Mouse (Mus musculus) heart, adult 8-10 months (tissue): Measurements from ENCODE around the gene Cx3cr1. TPM values are rescaled to one million over a fixed set of nuclear protein-coding genes. Genes with fewer than 3 reads are reported as not detected.

Experiments used
- DNase-seq: peaks from one replicate; pipeline ENCODE4 v3.0.0; 2022; ENCODE audit warnings: low spot score
- total RNA-seq, 4 experiments: library from RNA; stranded (reverse); gene quantifications; 2 replicates each; pipeline ENCODE4 v1.2.4; 2022

The Cx3cr1 gene
- total RNA-seq, 4 experiments from 2014 or later, result 0.89 to 1.3 (median 1.1) TPM

DNA sequence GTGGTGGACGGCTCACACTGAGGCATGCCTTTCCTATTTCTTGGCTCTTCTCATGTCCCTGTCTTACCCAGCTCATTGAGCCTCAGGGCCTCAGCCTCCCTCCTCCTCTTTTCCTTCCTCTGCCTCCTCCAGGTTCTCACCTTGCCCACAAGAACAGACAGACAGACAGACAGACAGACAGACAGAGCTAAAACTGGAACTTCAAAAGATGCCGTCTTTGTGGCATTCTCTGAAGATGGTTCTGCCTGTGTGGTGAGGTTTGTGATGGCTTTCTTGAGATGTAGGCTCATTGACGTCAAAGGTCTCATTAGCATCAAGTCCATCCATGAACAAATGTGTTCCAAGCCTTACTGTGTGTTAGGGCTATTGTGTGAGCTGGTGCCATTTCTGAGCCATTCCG lies 13.0 kb upstream of the Cx3cr1 start:
- DNase-seq, result no peak

- DNase-seq, result no peak
These were observed 12.3 kb upstream of the Cx3cr1 start for GRCm38 (mm10) chr9:120081967-120082366.

DNA sequence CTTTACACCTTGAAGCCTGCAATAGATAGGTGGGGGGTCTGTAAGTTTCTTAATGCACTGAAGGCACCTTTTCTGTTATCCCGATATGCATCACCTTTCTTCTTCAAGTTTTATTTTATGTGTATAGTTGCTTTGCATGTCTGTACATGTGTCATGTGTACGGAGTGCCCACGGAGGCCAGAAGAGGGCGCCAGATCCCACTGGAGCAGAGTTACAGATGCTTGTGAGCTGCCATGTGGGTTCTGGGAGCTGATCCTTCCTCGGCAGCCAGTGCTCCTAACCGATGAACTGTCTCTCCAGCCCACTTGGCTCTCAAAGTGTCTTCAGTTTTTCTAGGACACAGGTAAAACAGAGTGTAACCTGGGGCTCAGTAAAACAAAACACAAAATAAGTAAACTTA lies 11.6 kb upstream of the Cx3cr1 start:
- no peak for DNase-seq

DNA sequence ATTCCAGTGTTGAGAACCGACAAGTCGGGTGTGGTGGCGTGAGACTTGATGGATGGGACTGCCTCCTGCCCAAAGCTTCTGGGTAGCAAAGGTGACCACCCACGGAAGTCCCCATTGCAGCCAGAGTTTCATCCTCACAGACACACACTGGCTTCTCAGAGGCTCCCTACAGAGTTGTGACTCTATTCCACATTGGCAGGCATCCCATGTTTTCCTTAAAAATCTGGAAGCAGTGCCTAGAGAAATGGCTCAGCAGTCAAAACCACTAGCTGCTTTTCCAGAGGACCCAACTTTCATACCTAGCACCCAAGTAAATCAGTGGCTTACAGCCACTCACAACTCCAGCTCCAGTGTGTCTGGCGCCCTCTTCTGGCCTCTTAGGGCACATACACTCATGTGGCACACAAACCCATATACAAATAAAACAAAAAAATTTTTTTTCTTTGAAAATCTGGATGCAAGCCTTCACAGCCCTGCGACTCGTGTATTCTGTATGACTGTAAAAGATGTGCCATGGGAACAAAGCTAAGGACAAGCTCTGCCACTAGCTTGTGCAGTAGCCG lies 10.9 kb upstream of the Cx3cr1 start:
- no peak for DNase-seq

DNA sequence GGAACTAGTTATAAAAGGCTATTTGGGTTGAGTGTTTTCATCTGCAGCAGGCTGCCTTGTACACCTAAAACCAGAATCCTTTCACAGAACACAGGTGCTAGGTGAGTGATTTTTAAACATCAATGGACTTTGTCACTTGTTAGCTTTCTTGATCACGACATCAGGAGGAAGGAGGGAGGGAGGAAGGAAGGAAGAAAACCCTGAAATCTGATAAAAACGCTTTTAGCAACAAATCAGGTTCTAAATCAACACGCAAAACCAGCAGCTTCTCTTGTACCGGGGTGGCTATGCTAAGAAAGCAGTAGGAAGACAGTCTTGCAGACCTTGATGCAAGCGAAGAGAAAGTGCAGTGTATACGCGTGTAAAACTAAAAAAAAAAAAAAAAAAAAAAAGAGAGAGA lies 10.2 kb upstream of the Cx3cr1 start:
- DNase-seq, result no peak

- no peak for DNase-seq
These were observed 8.6 kb upstream of the Cx3cr1 start for GRCm38 (mm10) chr9:120078241-120078640.

DNA sequence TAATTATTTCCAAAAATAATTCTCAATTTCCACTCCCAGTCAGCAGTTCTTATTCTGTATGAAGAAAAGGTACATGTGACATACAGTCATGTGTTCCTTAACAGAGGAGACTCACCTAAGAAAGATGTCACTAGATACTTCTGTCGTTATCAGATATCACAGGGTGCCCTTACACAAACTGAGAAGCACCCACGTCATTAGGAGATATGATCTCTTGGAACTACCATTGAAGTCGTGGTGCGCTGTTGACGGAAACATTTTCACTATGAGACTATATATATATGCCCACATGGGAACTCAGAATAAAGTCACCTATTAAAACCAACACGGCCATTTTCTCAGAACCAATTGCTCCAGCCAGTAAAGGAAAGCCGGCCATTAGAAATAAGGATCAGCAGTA lies 4.8 kb upstream of the Cx3cr1 start:
- no peak for DNase-seq

GRCm38 (mm10) chr9:120073169-120073568 lies 3.5 kb upstream of the Cx3cr1 start:
- peak; percentile 90 for DNase-seq

GRCm38 (mm10) chr9:120071251-120071650 lies 1.6 kb upstream of the Cx3cr1 start:
- peak; percentile 32 for DNase-seq

- no peak for DNase-seq
These were observed 1.6 kb downstream of the Cx3cr1 start for GRCm38 (mm10) chr9:120068047-120068446.

DNA sequence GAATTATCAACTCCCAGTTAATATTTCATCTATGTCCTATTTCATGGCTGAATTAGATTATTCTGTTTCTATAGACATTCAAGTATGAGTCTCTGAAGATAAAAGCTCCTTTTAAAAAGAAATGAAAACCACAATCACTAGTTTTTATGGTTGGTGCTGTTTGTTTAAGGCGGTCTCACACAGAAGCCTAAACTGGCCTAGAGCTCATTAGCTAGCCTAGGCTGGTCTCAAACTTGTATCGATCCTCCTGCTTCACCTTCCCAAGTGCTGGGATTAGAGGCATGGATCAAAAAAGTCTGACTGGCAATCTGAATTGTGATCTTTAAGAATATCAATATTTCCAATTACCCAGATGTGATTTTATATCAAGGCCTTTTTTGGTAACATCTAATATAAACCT lies 2.1 kb downstream of the Cx3cr1 start:
- DNase-seq, result no peak

DNA sequence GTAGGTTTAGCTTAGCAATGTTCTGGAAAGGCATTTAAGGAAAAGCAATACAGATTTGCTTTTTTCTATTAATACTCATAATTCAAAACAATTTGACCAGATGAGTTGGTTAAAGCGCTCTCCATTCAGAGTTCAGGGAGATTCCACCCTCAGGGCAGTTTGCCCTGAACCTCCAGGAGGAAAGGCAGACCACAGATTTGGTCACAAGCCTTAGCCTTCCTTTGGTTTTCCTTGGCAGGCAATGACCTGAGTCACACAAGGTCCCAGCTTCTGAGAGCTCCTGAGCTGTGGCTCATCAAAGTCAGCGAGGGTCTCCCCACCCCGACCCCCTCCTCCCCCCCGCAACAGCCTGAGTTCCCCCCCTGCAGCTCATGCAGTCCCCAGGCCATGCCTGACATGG lies 5.4 kb downstream of the Cx3cr1 start:
- no peak for DNase-seq

GRCm38 (mm10) chr9:120058730-120059129 lies 10.9 kb downstream of the Cx3cr1 start:
- no peak for DNase-seq

DNA sequence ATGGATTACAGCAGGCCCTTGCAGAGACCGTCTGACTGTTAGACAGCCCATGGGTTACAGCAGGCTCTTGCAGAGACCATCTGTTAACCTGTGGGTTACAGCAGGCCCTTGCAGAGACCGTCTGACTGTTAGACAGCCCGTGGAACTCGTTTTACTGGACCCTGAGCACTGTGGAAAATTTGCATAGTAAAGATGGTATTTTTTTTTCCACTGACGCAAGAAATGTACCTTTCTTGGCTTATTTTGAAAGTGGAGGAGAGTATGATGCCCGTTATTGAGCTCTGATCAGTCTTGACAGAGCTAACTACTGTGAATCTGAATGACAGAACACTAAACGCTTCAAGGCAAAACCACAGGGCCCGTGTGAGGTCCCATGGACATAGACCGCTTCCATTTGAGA lies 13.5 kb downstream of the Cx3cr1 start:
- no peak for DNase-seq

DNA sequence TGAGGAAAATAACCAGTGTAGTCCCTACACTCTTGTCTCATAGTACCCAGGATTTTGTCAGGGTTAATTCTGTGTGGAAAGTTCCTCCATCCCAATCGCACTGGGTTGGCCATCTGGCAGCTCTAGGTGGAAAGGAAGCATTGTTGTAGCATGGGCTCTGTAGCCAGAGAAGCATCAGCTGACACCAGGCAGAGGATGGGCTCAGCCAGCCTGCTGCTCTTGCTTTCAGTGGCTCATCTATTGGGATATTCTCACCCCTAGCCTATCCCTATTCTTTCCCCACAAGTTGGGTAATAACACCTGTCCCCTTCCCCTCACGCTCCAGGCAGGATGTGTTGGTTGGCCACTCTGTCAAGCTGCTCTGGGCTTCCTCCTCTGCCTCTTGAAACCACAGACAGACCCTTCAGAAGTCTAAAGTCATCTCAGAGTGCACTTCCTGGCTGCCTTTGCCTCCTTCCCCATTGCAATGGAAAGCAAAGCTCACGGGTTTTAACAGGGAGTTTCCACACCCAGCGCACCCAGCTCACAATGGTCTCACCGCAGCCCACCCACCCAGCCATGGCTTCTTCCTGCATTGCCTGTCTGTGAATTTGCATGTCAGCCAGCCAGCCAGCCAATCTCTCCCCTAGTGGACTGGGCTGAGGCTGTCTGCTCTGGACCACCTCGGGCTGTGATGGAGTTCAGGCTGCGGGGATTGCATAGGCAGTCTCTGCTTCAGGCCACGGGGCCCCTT lies 15.0 kb downstream of the Cx3cr1 start:
- DNase-seq, result no peak

DNA sequence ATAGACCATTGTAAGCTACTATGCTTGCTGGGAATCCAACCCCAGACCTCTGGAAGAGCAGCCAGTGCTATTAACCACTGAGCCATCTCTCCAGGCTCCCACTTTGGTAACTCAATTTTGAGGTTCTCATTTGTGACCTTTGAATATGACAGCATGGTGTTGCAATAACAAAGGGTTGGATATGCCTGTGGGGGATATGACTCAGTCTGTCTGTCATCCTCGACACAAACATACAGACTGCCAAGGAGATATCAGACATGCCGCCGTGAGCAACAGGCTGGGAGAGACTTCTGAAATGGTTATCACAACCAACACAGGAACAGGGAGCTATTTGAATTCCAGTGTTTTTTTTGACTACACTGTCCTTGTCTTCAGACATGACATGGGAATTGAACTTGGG lies 20.3 kb downstream of the Cx3cr1 start:
- DNase-seq, result peak; percentile 20

DNA sequence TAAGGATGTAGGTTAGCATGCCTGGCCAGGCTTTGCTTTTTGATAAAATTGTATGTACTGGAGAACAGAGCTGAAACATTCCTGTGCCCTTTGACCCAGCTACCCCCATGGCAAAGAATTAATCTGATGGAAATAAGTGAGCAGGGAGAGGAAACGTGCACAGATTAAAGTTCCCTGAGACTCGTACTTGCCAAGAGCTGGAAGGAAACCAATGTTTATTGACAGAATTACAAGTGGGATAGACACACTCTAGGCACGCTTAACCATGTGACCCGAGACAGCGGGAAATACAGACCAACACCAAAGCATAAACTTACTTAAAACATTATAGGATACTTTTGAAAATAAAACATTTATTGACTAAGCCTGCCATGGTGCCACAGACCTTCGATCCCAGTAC lies 21.2 kb downstream of the Cx3cr1 start:
- no peak for DNase-seq

DNA sequence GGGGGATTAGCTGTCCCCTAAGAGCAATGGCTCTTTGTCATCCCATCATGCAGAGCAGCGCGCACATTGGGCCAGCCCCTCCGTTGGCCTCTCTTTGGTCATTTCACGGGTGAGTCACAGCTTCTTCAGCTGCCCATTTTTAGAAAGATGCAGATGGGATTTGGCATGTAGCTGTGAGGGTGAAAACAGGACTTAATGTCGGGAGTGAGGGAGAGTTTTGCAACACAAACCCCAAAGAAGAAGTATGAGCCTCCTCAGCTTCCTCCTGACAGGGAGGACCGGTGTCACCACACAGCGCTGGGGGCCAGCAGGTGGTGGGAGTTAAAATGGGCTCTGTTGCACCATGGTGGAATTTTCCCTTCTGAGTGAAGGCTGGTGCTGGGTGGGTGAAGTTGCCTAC lies 26.6 kb downstream of the Cx3cr1 start:
- no peak for DNase-seq

- peak; percentile 30 for DNase-seq
These were observed 32.3 kb downstream of the Cx3cr1 start for GRCm38 (mm10) chr9:120037414-120037813.

GRCm38 (mm10) chr9:120034375-120034774 lies 35.3 kb downstream of the Cx3cr1 start:
- DNase-seq, result peak; percentile 20

DNA sequence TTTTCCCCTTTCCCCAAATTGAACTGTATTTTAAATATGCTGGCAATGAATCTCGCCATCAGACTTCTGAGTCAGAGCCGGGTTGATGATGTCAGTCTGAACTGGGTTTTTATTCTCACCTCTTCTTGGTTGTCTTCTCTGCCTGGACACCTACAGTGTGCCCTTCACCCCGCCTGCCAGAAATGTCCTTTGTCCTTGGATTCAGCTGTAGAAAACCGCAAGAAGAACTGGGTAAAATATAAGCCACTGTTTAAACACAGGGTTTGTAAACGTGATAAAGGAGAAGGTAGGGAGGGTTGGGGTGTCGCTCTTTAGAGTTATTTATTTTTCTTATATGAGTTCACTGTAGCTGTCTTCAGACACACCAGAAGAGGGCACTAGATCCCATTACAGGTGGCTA lies 37.0 kb downstream of the Cx3cr1 start:
- no peak for DNase-seq

DNA sequence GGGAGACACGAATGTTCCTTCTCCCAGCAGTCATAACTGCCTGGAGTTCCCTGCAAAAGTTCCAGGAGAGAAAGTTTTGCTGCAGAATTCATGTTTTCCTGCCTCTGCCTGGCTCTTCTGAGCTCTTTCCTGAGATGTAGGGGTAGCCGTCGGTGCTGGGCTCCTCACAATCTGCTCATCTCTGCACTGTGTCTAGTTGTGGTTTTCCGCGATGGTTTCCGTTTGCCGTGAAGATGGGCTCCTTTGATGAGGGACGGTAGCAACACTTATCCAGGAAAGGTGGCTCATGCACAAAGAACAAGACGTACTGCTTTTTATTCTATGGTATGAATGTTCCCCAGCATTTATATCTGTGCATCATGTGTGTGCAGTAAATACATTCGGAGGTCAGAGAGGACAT lies 39.3 kb downstream of the Cx3cr1 start:
- no peak for DNase-seq

DNA sequence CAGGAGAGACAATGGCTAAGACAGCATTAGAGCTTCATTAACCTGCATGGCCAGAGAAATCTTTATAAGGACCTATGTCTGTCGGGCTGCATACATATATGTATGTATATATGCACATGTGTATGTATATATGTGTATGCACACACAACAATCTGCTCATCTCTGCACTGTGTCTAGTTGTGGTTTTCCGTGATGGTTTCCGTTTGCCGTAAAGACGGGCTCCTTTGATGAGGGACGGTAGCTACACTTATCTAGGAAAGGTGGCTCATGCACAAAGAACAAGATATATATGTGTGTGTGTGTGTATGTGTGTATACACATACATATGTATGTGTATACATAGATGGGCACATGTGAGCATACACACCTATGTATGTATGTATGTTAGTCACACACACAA lies 39.8 kb downstream of the Cx3cr1 start:
- no peak for DNase-seq
